Mouse (Mus musculus): Measurements from ENCODE around the gene Zbed4.
"Not testable (repeated sequence)": the region's sequence is repeated elsewhere in the genome, so short reads cannot be mapped to it uniquely, and the experiment has no call there.

Zbed4 gene

GRCm38 (mm10) chr15:88736166-88736565 lies 15.3 kb upstream of the Zbed4 start:
- DNase-seq (ENCODE audit: low read depth, low spot score) = no peak

- DNase-seq (ENCODE audit: low read depth, low spot score) = no peak
These were observed 13.0 kb upstream of the Zbed4 start for GRCm38 (mm10) chr15:88738466-88738865.

- DNase-seq (ENCODE audit: low read depth, low spot score) = no peak
These were observed 10.1 kb upstream of the Zbed4 start for GRCm38 (mm10) chr15:88741366-88741765.

- not testable (repeated sequence) for DNase-seq (ENCODE audit: low read depth, low spot score)
These were observed 8.1 kb upstream of the Zbed4 start for GRCm38 (mm10) chr15:88743371-88743770.

GRCm38 (mm10) chr15:88745347-88745746 lies 6.1 kb upstream of the Zbed4 start:
- no peak for DNase-seq (ENCODE audit: low read depth, low spot score)

- DNase-seq (ENCODE audit: low read depth, low spot score) = no peak
These were observed 5.5 kb upstream of the Zbed4 start for GRCm38 (mm10) chr15:88745926-88746325.

GRCm38 (mm10) chr15:88749617-88750016 lies 1.8 kb upstream of the Zbed4 start:
- not testable (repeated sequence) for DNase-seq (ENCODE audit: low read depth, low spot score)

- DNase-seq (ENCODE audit: low read depth, low spot score) = no peak
These were observed 1.4 kb upstream of the Zbed4 start for GRCm38 (mm10) chr15:88750032-88750431.

- peak; percentile 97 for DNase-seq (ENCODE audit: low read depth, low spot score)
These were observed 540 bp upstream of the Zbed4 start for GRCm38 (mm10) chr15:88750677-88751563.

- no peak for DNase-seq (ENCODE audit: low read depth, low spot score)
These were observed 908 bp downstream of the Zbed4 start for GRCm38 (mm10) chr15:88752403-88752733.

- DNase-seq (ENCODE audit: low read depth, low spot score) = no peak
These were observed 3.4 kb downstream of the Zbed4 start for GRCm38 (mm10) chr15:88754896-88755295.

- no peak for DNase-seq (ENCODE audit: low read depth, low spot score)
These were observed 4.3 kb downstream of the Zbed4 start for GRCm38 (mm10) chr15:88755761-88756160.

GRCm38 (mm10) chr15:88758061-88758460 lies 6.6 kb downstream of the Zbed4 start:
- no peak for DNase-seq (ENCODE audit: low read depth, low spot score)

GRCm38 (mm10) chr15:88761551-88761950 lies 10.1 kb downstream of the Zbed4 start:
- DNase-seq (ENCODE audit: low read depth, low spot score) = peak; percentile 62

- not testable (repeated sequence) for DNase-seq (ENCODE audit: low read depth, low spot score)
These were observed 14.7 kb downstream of the Zbed4 start for GRCm38 (mm10) chr15:88766139-88766538.

- no peak for DNase-seq (ENCODE audit: low read depth, low spot score)
These were observed 17.1 kb downstream of the Zbed4 start for GRCm38 (mm10) chr15:88768537-88768936.

- DNase-seq (ENCODE audit: low read depth, low spot score) = not testable (repeated sequence)
These were observed 23.2 kb downstream of the Zbed4 start for GRCm38 (mm10) chr15:88774630-88775029.

- DNase-seq (ENCODE audit: low read depth, low spot score) = no peak
These were observed 40.8 kb downstream of the Zbed4 start for GRCm38 (mm10) chr15:88792140-88792850.

GRCm38 (mm10) chr15:88794729-88795128 lies 43.3 kb downstream of the Zbed4 start:
- not testable (repeated sequence) for DNase-seq (ENCODE audit: low read depth, low spot score)

- no peak for DNase-seq (ENCODE audit: low read depth, low spot score)
These were observed 48.5 kb downstream of the Zbed4 start for GRCm38 (mm10) chr15:88799950-88800371.

- DNase-seq (ENCODE audit: low read depth, low spot score) = no peak
These were observed 49.5 kb downstream of the Zbed4 start for GRCm38 (mm10) chr15:88800921-88801354.

- DNase-seq (ENCODE audit: low read depth, low spot score) = no peak
These were observed 50.4 kb downstream of the Zbed4 start for GRCm38 (mm10) chr15:88801903-88802302.

- no peak for DNase-seq (ENCODE audit: low read depth, low spot score)
These were observed 50.9 kb downstream of the Zbed4 start for GRCm38 (mm10) chr15:88802348-88802747.
